In the genomic region with DNA sequence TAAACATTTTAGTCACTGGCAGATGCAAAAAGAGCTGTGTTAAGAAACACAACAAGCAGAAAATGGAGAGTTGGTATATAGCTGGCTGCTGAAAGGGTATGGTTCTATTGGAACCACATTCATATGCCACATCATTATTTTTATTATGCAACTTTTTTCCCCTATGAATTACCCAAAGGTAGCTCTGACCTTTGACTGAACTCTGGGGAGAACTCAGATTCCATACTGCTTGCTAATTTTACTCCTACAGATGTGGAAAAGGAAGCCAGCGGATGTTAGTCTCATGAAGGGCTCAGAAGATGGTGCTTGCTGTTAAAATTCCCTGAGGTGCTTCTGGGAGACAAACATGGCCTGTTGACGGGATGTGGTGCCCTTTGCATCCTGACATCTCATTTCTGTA, we compare ENCODE assay signal across 31 mouse cellular contexts.
DNase-seq lines count a peak whose midpoint lies in the region; ATAC-seq and TF ChIP-seq lines count a peak whose summit lies in the region.
"Had no signal": no experiment of that assay in that cellular context is flagged by ENCODE, and none has a peak within 500 bp of the region (broad histone marks: within the 10 kb centered on the region; RNA-seq: fewer than 3 reads in every experiment).

No protein-coding gene starts in this region.

- ATAC-seq in neural tube, embryonic 15.5 days (ENCODE audit: low FRiP score): no peak
- no peak for ATAC-seq in forebrain, embryonic 12.5 days (ENCODE audit: low FRiP score)
- ATAC-seq: activated CD4-positive, CD25-positive, alpha-beta regulatory T cell, adult 4 months; CD4-positive, CD25-positive, alpha-beta regulatory T cell, adult 4 months; forebrain, embryonic 13.5 days; forebrain, embryonic 16.5 days; hindbrain, postnatal 0 days; inflammation-experienced regulatory T-cells, adult 6 months; intestine, embryonic 16.5 days had no signal

- no peaks in the 10 kb centered on the region for H3K4me1 ChIP-seq in kidney, adult 2 months (ENCODE audit: control insufficient read depth, insufficient read depth, low read length)
- H3K4me1 ChIP-seq in neural tube, embryonic 15.5 days: peaks cover 5% of the 10 kb centered on the region; the same call in 1 of the 2 replicates
- no peaks in the 10 kb centered on the region for H3K4me1 ChIP-seq in forebrain, embryonic 12.5 days
- H3K4me1 ChIP-seq: embryonic facial prominence, embryonic 15.5 days; heart, embryonic 10.5 days; heart, embryonic 13.5 days had no signal

- no peaks in the 10 kb centered on the region for H3K9me3 ChIP-seq in neural tube, embryonic 15.5 days (replicated peaks)
- no peaks in the 10 kb centered on the region for H3K9me3 ChIP-seq in forebrain, embryonic 12.5 days
- H3K9me3 ChIP-seq: embryonic facial prominence, embryonic 15.5 days; forebrain, embryonic 13.5 days; heart, embryonic 10.5 days; heart, embryonic 13.5 days had no signal

- H3K27ac ChIP-seq in kidney, adult 2 months (ENCODE audit: insufficient read depth, low read depth, low read length): peak overlapping the region; percentile 56; the same call in 1 of the 2 replicates
- H3K27ac ChIP-seq in neural tube, embryonic 15.5 days (replicated peaks): no peak overlapping the region
- H3K27ac ChIP-seq in forebrain, embryonic 12.5 days: no peak overlapping the region
- H3K27ac ChIP-seq: embryonic facial prominence, embryonic 15.5 days; forebrain, embryonic 13.5 days; gastrocnemius, adult 2 months; heart, embryonic 10.5 days; heart, embryonic 13.5 days; hindbrain, embryonic 14.5 days; hindbrain, postnatal 0 days had no signal

- H3K4me2 ChIP-seq in neural tube, embryonic 15.5 days: no peak overlapping the region
- no peak overlapping the region for H3K4me2 ChIP-seq in forebrain, embryonic 12.5 days
- H3K4me2 ChIP-seq: embryonic facial prominence, embryonic 15.5 days; forebrain, embryonic 13.5 days; heart, embryonic 13.5 days; hindbrain, embryonic 14.5 days had no signal

- no peak overlapping the region for H3K9ac ChIP-seq in neural tube, embryonic 15.5 days (replicated peaks)
- H3K9ac ChIP-seq in forebrain, embryonic 12.5 days: no peak overlapping the region
- H3K9ac ChIP-seq: embryonic facial prominence, embryonic 15.5 days; forebrain, embryonic 13.5 days; heart, embryonic 13.5 days; hindbrain, embryonic 14.5 days had no signal

- WGBS in kidney, adult 2 months: 47% methylated on average over 2 of the region's 2 CpGs
- WGBS in neural tube, embryonic 15.5 days: 70% methylated on average over 2 of the region's 2 CpGs
- 79% methylated on average over 2 of the region's 2 CpGs for WGBS in forebrain, embryonic 12.5 days

- DNase-seq in kidney, adult 2 months: no peak
- no peak for DNase-seq in kidney, adult 8-10 months
- DNase-seq in 3T3-L1 (ENCODE audit: low read depth, low spot score) (peak; percentile 90), NIH3T3 (ENCODE audit: low read depth) (peak; percentile 62)
- DNase-seq: adrenal gland, adult 8-10 months; adrenal gland, postnatal 25 days; B cell, adult 2 months; cerebellum, adult 11-12 months; cerebellum, adult 8-10 months; cerebellum, postnatal 10 days; cerebellum, postnatal 36 days; embryo, embryonic 11 days; gastrocnemius, adult 2 months; gastrocnemius, postnatal 14 days; heart, adult 18-20 months; heart, postnatal 14 days; heart, postnatal 4 days had no signal

- no peaks in the 10 kb centered on the region for H3K27me3 ChIP-seq in kidney, adult 2 months (replicated peaks; ENCODE audit: control insufficient read depth, insufficient read depth, low read length)
- no peaks in the 10 kb centered on the region for H3K27me3 ChIP-seq in neural tube, embryonic 15.5 days (replicated peaks)
- H3K27me3 ChIP-seq in forebrain, embryonic 12.5 days: no peaks in the 10 kb centered on the region
- H3K27me3 ChIP-seq: embryonic facial prominence, embryonic 15.5 days; forebrain, embryonic 13.5 days; heart, embryonic 13.5 days had no signal

- H3K36me3 ChIP-seq in kidney, adult 2 months (ENCODE audit: control insufficient read depth, insufficient read depth, low read length): no peaks in the 10 kb centered on the region
- H3K36me3 ChIP-seq in neural tube, embryonic 15.5 days: no peaks in the 10 kb centered on the region
- H3K36me3 ChIP-seq in forebrain, embryonic 12.5 days (replicated peaks): no peaks in the 10 kb centered on the region
- H3K36me3 ChIP-seq: embryonic facial prominence, embryonic 15.5 days; heart, embryonic 10.5 days; heart, embryonic 13.5 days had no signal

- TF ChIP-seq POLR2A in kidney, adult 2 months (IDR thresholded peaks at IDR 0.05; ENCODE audit: low read depth, low read length): no peak

- no peak for TF ChIP-seq CTCF in kidney, adult 2 months (conservative IDR thresholded peaks at IDR 0.05; ENCODE audit: insufficient read depth, insufficient read length, low read depth, low read length)

- H3K4me3 ChIP-seq in kidney, adult 2 months (ENCODE audit: insufficient read depth, low read depth, low read length): no peak overlapping the region
- H3K4me3 ChIP-seq in neural tube, embryonic 15.5 days (replicated peaks): no peak overlapping the region
- H3K4me3 ChIP-seq in forebrain, embryonic 12.5 days (replicated peaks): no peak overlapping the region
- H3K4me3 ChIP-seq: embryonic facial prominence, embryonic 15.5 days; erythroblast, embryonic 14.5 days; forebrain, embryonic 13.5 days; gastrocnemius, adult 2 months; heart, embryonic 10.5 days; heart, embryonic 13.5 days had no signal

Comparison
In these comparisons a context has a peak if more than half of its experiments do, and no peak if none do; other contexts are left out.
1. DNase-seq: peak in 3T3-L1 (single experiment) and NIH3T3 (single experiment); none in kidney, adult 2 months (single experiment) and kidney, adult 8-10 months (0 of 2).